Mouse (Mus musculus): ENCODE data around the gene Cdc42bpa.
"Not testable (repeated sequence)": the region's sequence is repeated elsewhere in the genome, so short reads cannot be mapped to it uniquely, and the experiment has no call there.

The Cdc42bpa gene

GRCm38 (mm10) chr1:179960882-179961698 lies 818 bp downstream of the Cdc42bpa start:
- DNase-seq (ENCODE audit: low spot score) = no peak

- no peak for DNase-seq (ENCODE audit: low spot score)
Observed at GRCm38 (mm10) chr1:179961777-179962176, 1.5 kb downstream of the Cdc42bpa start.

GRCm38 (mm10) chr1:179969776-179970428 lies 9.6 kb downstream of the Cdc42bpa start:
- no peak for DNase-seq (ENCODE audit: low spot score)

GRCm38 (mm10) chr1:179975021-179975420 lies 14.7 kb downstream of the Cdc42bpa start:
- no peak for DNase-seq (ENCODE audit: low spot score)

- DNase-seq (ENCODE audit: low spot score) = no peak
Observed at GRCm38 (mm10) chr1:179975645-179976275, 15.5 kb downstream of the Cdc42bpa start.

GRCm38 (mm10) chr1:179977437-179977836 lies 17.2 kb downstream of the Cdc42bpa start:
- no peak for DNase-seq (ENCODE audit: low spot score)

- no peak for DNase-seq (ENCODE audit: low spot score)
Observed at GRCm38 (mm10) chr1:179978742-179979141, 18.5 kb downstream of the Cdc42bpa start.

GRCm38 (mm10) chr1:179981680-179982079 lies 21.4 kb downstream of the Cdc42bpa start:
- DNase-seq (ENCODE audit: low spot score) = no peak

GRCm38 (mm10) chr1:179982183-179982582 lies 21.9 kb downstream of the Cdc42bpa start:
- DNase-seq (ENCODE audit: low spot score) = no peak

- DNase-seq (ENCODE audit: low spot score) = no peak
Observed at GRCm38 (mm10) chr1:179982933-179983332, 22.7 kb downstream of the Cdc42bpa start.

- DNase-seq (ENCODE audit: low spot score) = no peak
Observed at GRCm38 (mm10) chr1:179984171-179984570, 23.9 kb downstream of the Cdc42bpa start.

GRCm38 (mm10) chr1:179991660-179992235 lies 31.5 kb downstream of the Cdc42bpa start:
- peak; percentile 38 for DNase-seq (ENCODE audit: low spot score)

GRCm38 (mm10) chr1:179992255-179992654 lies 32.0 kb downstream of the Cdc42bpa start:
- no peak for DNase-seq (ENCODE audit: low spot score)

GRCm38 (mm10) chr1:180008057-180008456 lies 47.8 kb downstream of the Cdc42bpa start:
- DNase-seq (ENCODE audit: low spot score) = no peak

GRCm38 (mm10) chr1:180013479-180013878 lies 53.2 kb downstream of the Cdc42bpa start:
- no peak for DNase-seq (ENCODE audit: low spot score)

- no peak for DNase-seq (ENCODE audit: low spot score)
Observed at GRCm38 (mm10) chr1:180018218-180018617, 57.9 kb downstream of the Cdc42bpa start.

- DNase-seq (ENCODE audit: low spot score) = peak; percentile 30
Observed at GRCm38 (mm10) chr1:180021463-180022296, 61.4 kb downstream of the Cdc42bpa start.

GRCm38 (mm10) chr1:180023512-180023911 lies 63.2 kb downstream of the Cdc42bpa start:
- DNase-seq (ENCODE audit: low spot score) = no peak

- not testable (repeated sequence) for DNase-seq (ENCODE audit: low spot score)
Observed at GRCm38 (mm10) chr1:180029863-180030262, 69.6 kb downstream of the Cdc42bpa start.

GRCm38 (mm10) chr1:180030631-180031365 lies 70.5 kb downstream of the Cdc42bpa start:
- no peak for DNase-seq (ENCODE audit: low spot score)
